Mouse (Mus musculus): ENCODE data around the gene Siah1a. TPM values are rescaled to one million over a fixed set of nuclear protein-coding genes. Genes with fewer than 3 reads are reported as not detected.
A peak's percentile ranks its signal among the peaks of the same experiment; 100 is the strongest.

The Siah1a gene
- total and polyA plus RNA-seq, 3 experiments, result 5.9 to 11.1 (median 8.0) TPM

DNA sequence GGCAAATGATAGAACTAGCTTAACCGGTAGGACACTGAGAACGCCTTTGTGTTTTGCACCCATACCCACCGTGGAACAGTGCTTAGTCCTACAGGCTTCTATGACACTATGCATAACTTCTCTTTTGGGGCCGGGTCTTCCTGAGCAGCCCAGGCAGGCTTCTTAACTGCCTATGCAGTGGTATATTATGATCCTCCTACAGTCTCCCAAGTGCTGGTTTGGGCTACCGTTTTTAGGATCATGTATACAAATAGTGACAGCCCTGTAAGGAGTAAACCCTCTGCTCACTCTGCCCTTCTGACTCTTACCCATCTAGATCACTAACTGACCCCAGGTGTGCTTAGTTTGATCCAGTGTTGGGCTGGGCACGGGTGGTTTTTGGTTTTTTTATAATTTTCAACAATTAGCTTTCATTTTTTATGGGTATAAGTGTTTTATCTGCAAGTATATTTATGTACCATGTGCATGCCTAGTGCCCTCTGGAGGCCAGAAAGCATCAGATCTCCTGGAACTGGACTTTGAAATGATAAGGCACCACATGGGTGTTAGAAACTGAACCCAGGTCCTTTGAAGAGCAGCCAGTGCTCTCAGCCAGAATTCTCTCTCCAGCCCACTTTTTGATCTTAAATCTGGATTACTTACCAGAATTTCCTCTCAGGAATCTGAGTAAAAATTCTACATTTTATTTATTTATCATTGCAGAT lies 24.8 kb downstream of the Siah1a start:
- dilution Hi-C loops (cut with MboI; ENCODE audit: extremely low pct_ligation_motif_present, extremely low pct_unique_long_range_greater_than_20kb, low sequenced_read_pairs), result no loop called here
- H3K36me3 ChIP-seq (replicated peaks in 1 of 2; ENCODE audit: control insufficient read depth in 1 of 2, insufficient read depth in 1 of 2, low read length in 1 of 2), result peaks cover 14 to 45% of the 10 kb centered on the region in 2 experiments

GRCm38 (mm10) chr8:86719368-86719767 lies 26.4 kb downstream of the Siah1a start:
- dilution Hi-C loops (cut with MboI; ENCODE audit: extremely low pct_ligation_motif_present, extremely low pct_unique_long_range_greater_than_20kb, low sequenced_read_pairs) (no loop called here), in situ Hi-C loops (cut with MboI; ENCODE audit: low pct_ligation_motif_present, low pct_unique_long_range_greater_than_20kb, low sequenced_read_pairs) (no loop called here)
- Histone ChIP-seq H3K79me2 (replicated peaks; ENCODE audit: control insufficient read depth, extremely low read depth, insufficient read depth, poor library complexity, severe bottlenecking) (no peaks in the 10 kb centered on the region), H3K27me3 (replicated peaks) (no peaks in the 10 kb centered on the region), H3K4me2 (ENCODE audit: insufficient read depth, low read depth, poor library complexity, severe bottlenecking) (no peak overlapping the region), H3K36me3 (replicated peaks in 1 of 2; ENCODE audit: control insufficient read depth in 1 of 2, insufficient read depth in 1 of 2, low read length in 1 of 2) (peaks cover 15 to 57% of the 10 kb centered on the region in 2 experiments), H3K4me1 (ENCODE audit: control insufficient read depth in 1 of 2, insufficient read depth in 2 of 2) (peaks cover 0 to 8% of the 10 kb centered on the region in 2 experiments; a peak in 3 of 4 replicates), H3K9ac (ENCODE audit: insufficient read depth, low read depth) (no peak overlapping the region), H3K4me3 (replicated peaks in 1 of 3; ENCODE audit: low read depth in 2 of 3, low read length in 2 of 3, poor library complexity in 1 of 3) (no peak overlapping the region), H3K27ac (ENCODE audit: insufficient read depth, low read depth) (no peak overlapping the region), H3K9me3 (replicated peaks; ENCODE audit: low read length) (no peaks in the 10 kb centered on the region)
- TF ChIP-seq HCFC1 (IDR thresholded peaks at IDR 0.05; ENCODE audit: low read depth, low read length) (no peak), SMC3 (IDR thresholded peaks at IDR 0.05; ENCODE audit: low read depth, low read length) (no peak), ETS1 (conservative IDR thresholded peaks at IDR 0.05; ENCODE audit: low read depth, low read length) (no peak), POLR2AphosphoS2 (IDR thresholded peaks at IDR 0.05; ENCODE audit: low read depth, low read length) (no peak), NRF1 (IDR thresholded peaks at IDR 0.05; ENCODE audit: low read depth, low read length) (no peak), TBP (conservative IDR thresholded peaks at IDR 0.05; ENCODE audit: low read depth, low read length) (no peak), USF2 (conservative IDR thresholded peaks at IDR 0.05; ENCODE audit: low read depth, low read length) (no peak), ELF1 (IDR thresholded peaks at IDR 0.05; ENCODE audit: low read depth, low read length) (no peak), PAX5 (IDR thresholded peaks at IDR 0.05; ENCODE audit: low read length) (no peak), NELFE (IDR thresholded peaks at IDR 0.05; ENCODE audit: low read depth, low read length) (no peak), RCOR1 (conservative IDR thresholded peaks at IDR 0.05; ENCODE audit: low read depth, low read length) (no peak), MYC (IDR thresholded peaks at IDR 0.05; ENCODE audit: low read depth, low read length) (no peak), CHD2 (IDR thresholded peaks at IDR 0.05; ENCODE audit: low read length) (no peak)
- DNase-seq (ENCODE audit: extremely low read depth), result no peak

More for the DNA sequence above, 24.8 kb downstream of the Siah1a start:
- TF ChIP-seq ZC3H11A (IDR thresholded peaks at IDR 0.05; ENCODE audit: low read depth, low read length), result no peak
- peak in 1 of 2 experiments; percentile 44; a peak in 2 of 4 replicates for TF ChIP-seq CTCF (conservative IDR thresholded peaks at IDR 0.05 in 1 of 2, IDR thresholded peaks at IDR 0.05 in 1 of 2; ENCODE audit: low read depth in 2 of 2, low read length in 2 of 2)
- TF ChIP-seq SMC3 (IDR thresholded peaks at IDR 0.05; ENCODE audit: low read depth, low read length), result peak; percentile 17; the same call in 1 of the 2 replicates
- peaks cover 0 to 8% of the 10 kb centered on the region in 2 experiments; a peak in 3 of 4 replicates for H3K4me1 ChIP-seq (ENCODE audit: control insufficient read depth in 1 of 2, insufficient read depth in 2 of 2)
- no peaks in the 10 kb centered on the region for H3K27me3 ChIP-seq (replicated peaks)
- H3K4me3 ChIP-seq (replicated peaks in 1 of 3; ENCODE audit: low read depth in 2 of 3, low read length in 2 of 3, poor library complexity in 1 of 3), result no peak overlapping the region
- no peak overlapping the region for H3K4me2 ChIP-seq (ENCODE audit: insufficient read depth, low read depth, poor library complexity, severe bottlenecking)
- DNase-seq (ENCODE audit: extremely low read depth), result no peak
- H3K9me3 ChIP-seq (replicated peaks; ENCODE audit: low read length), result no peaks in the 10 kb centered on the region
- H3K27ac ChIP-seq (ENCODE audit: insufficient read depth, low read depth), result no peak overlapping the region
- in situ Hi-C loops (cut with MboI; ENCODE audit: low pct_ligation_motif_present, low pct_unique_long_range_greater_than_20kb, low sequenced_read_pairs), result no loop called here
- H3K79me2 ChIP-seq (replicated peaks; ENCODE audit: control insufficient read depth, extremely low read depth, insufficient read depth, poor library complexity, severe bottlenecking), result no peaks in the 10 kb centered on the region
- H3K9ac ChIP-seq (ENCODE audit: insufficient read depth, low read depth), result no peak overlapping the region

All from CH12.LX (cell line).